Mouse (Mus musculus) left cerebral cortex, adult 2 months (tissue): ENCODE measurements around the gene Casp4. TPM values are rescaled to one million over a fixed set of nuclear protein-coding genes. Genes with fewer than 3 reads are reported as not detected.

Source experiments
- DNase-seq, 2 experiments: peaks; one replicate each; pipeline ENCODE4 v3.0.0; 2021 to 2022; ENCODE audit warnings: low spot score in 2 of 2, mixed read lengths in 1 of 2; ENCODE audit errors: extremely low spot score in 1 of 2
- H3K27ac ChIP-seq: fragments of 200-600 bp; 2 replicates; pipeline ENCODE4 v1.8.1; 2022
- H3K4me3 ChIP-seq: fragments of 200-600 bp; 2 replicates; pipeline ENCODE4 v1.8.1; 2022
- CTCF ChIP-seq: fragments of 200-600 bp; IDR thresholded peaks from 2 replicates; pipeline ENCODE4 v1.8.1; 2022; ENCODE audit warnings: antibody characterized with exemption, mild to moderate bottlenecking, moderate library complexity
- intact Hi-C: fragments of 180-260 bp; cut with DNase I; formaldehyde crosslinking; loops from one replicate; pipeline ENCODE4 v1.15.1; 2025
- total RNA-seq, 2 experiments: library from RNA; stranded (reverse); gene quantifications; 2 replicates each; pipeline ENCODE4 v1.2.3; 2021

Gene Casp4
- total RNA-seq, 2 experiments from 2014 or later, result 1.2 TPM; not detected in 1

DNA sequence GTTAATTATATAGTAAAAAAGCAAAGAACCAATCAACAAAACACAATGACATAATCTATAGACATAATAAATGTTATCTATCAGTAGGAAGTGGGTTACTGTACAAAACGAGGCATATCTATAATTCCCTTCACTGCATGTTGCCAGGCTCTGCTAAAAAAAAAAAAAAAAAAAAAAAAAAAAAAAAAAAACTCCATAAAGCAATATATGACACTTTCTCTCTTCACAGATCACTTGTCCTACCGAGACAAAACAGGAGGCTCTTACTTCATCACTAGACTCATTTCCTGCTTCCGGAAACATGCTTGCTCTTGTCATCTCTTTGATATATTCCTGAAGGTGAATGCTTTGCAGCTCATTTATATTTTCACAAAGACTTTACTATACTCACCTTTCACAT is 19.6 kb downstream of the Casp4 start:
- intact Hi-C loops, result no loop called here
- H3K4me3 ChIP-seq, result no peak overlapping the region
- no peak for DNase-seq
- no peak overlapping the region for H3K27ac ChIP-seq
- TF ChIP-seq CTCF, result no peak

DNA sequence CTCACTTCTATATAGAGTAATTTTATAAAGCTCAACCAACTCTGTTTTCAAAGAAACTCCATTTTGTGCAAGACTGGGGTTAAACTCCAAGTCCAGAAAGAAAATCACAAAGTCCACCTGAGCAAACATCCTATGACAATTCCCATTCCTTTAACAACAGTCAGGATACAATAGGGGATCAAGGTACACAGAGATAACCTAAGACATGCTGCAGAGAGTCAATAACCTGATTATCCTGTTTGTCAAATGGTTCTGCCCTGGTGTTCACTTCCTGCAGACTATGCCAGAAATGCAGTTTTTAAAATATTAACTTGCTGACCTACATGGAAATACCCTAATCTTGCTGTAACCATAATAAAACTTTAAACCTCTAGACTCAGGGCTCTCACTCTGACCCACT is 23.8 kb downstream of the Casp4 start:
- no peak for TF ChIP-seq CTCF
- intact Hi-C loops, result no loop called here
- no peak overlapping the region for H3K27ac ChIP-seq
- DNase-seq, result no peak
- no peak overlapping the region for H3K4me3 ChIP-seq

DNA sequence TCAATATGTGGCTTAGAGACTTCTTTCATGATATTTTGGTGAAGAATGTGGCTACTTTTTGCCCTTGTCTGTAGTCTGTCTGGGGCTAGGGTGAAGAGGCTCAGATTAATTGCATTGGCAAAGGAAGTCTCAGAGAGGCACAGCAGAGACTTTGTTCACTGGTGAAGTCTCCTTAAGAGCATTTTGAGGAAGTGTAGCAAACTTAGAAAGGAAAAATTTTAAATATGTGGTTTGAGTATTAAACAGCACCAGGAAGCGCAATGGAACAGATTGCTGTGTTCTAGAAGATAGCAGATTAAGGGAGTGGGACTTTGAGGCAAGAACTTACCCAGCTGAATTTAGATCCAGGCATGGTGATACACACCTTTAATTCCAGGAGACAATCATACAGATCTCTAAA is 24.8 kb downstream of the Casp4 start:
- TF ChIP-seq CTCF, result no peak
- intact Hi-C loops, result no loop called here
- no peak for DNase-seq

DNA sequence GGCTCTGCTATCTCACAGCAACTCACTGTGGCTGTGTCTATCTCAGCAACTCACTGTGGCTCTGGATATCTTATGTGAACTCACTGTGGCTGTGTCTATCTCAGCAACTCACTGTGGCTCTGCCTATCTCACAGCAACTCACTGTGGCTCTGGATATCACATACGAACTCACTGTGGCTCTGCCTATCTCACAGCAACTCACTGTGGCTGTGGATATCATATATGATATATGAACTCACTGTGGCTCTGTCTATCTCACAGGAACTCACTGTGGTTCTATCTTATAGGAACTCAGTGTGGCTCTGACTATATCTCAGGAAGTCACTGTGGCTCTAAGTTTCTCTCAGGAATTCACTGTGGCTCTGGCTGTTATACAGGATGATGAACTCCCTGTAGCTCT is 34.5 kb downstream of the Casp4 start:
- intact Hi-C loops, result no loop called here
- Histone ChIP-seq H3K4me3 (no peak overlapping the region), H3K27ac (no peak overlapping the region)
- no peak for TF ChIP-seq CTCF
- no peak for DNase-seq

More for the DNA sequence above, 24.8 kb downstream of the Casp4 start:
- no peak overlapping the region for H3K4me3 ChIP-seq
- H3K27ac ChIP-seq, result no peak overlapping the region

DNA sequence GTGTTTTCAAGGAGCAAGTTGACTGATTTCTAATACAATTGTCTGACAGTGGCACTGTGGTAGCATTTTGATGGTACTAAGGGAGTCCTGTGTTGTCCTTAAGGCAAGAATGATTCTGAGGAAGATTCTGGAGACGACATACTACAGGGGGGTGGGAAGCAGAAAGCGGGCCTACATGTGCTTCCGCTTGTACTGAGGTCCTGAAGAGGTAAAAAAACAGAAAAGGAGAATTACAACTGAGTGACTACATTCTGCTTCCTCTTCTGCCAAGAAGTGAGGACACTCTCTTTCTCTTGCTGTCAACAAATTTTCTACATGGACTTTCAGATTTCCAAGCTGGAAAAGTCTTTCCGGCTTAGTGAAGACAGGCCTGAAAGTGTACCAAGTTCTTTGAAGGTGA is 35.5 kb downstream of the Casp4 start:
- intact Hi-C loops, result no loop called here
- no peak overlapping the region for H3K4me3 ChIP-seq
- no peak for TF ChIP-seq CTCF
- H3K27ac ChIP-seq, result no peak overlapping the region
- DNase-seq, result no peak

DNA sequence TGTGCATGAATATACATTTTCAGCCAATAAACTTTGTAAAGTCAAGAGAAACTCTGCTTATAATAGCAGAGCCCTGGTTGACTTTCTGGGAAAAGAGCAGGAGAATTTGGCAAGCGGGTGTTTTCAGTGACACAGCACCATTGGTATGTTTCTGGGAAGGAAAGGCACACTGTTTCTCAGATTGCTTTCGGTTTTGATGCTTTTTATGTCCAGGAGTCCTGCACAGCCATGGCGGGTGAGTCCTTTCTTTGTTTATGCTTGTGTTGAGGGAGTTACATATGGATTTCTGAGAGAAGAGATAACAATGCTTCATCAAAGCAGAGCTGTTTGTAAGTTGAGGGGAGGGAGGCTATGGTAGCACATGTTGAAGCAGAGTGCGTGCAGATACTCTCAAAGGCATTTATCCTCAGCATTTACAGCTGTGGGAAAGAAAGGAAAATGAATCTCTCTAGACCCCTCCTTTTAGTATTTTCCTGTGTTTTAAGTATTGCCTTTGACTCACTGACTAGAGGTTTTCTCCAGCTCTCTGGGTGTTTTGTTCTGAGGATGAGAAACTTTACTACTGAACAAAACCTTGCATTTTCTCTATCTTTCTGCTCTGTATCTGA is 36.8 kb downstream of the Casp4 start, which contains the start of gene Casp12:
Gene Casp12, plus strand, starts transcription at position 140 of the 608 bp plus-strand sequence.
- Histone ChIP-seq H3K27ac (no peak within 1 kb of the TSS), H3K4me3 (peak within 1 kb of the TSS; percentile 14; the same call in 1 of the 2 replicates)
- intact Hi-C loops, result no loop called here
- DNase-seq, result no peak
- no peak for TF ChIP-seq CTCF

DNA sequence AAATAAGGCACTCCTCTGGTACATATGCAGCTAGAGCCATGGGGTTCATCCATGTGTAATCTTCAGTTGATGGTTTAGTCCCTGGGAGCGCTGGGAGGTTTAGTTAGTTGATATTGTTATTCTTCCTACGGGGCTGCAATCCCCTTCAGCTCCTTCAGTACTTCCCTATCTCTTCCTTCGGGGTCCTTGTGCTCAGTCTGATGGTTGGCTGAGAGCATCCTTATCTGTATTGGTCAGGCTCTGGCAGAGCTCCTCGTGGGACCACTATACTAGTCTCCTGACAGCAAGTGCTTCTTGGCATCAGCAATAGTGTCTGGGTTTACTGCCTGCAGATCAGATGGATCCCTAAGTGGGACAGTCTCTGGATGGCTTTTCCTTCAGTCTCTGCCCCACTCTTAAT is 38.8 kb downstream of the Casp4 start:
- no peak for TF ChIP-seq CTCF
- intact Hi-C loops, result no loop called here
- Histone ChIP-seq H3K27ac (no peak overlapping the region), H3K4me3 (no peak overlapping the region)
- no peak for DNase-seq

DNA sequence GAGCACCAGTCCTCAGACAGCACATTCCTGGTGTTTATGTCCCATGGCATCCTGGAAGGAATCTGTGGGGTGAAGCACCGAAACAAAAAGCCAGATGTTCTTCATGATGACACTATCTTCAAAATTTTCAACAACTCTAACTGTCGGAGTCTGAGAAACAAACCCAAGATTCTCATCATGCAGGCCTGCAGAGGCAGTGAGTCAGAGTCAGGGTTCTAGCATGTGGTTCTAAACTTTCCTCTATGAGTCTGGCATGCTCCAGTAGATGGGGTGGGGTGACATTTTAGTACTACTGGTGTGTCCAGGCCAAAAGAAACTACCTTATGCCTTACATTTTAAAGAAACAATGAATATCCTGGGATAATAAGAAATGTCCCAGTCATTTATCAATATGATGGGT is 45.0 kb downstream of the Casp4 start:
- H3K4me3 ChIP-seq, result no peak overlapping the region
- no peak for DNase-seq
- TF ChIP-seq CTCF, result no peak
- intact Hi-C loops, result no loop called here
- no peak overlapping the region for H3K27ac ChIP-seq

DNA sequence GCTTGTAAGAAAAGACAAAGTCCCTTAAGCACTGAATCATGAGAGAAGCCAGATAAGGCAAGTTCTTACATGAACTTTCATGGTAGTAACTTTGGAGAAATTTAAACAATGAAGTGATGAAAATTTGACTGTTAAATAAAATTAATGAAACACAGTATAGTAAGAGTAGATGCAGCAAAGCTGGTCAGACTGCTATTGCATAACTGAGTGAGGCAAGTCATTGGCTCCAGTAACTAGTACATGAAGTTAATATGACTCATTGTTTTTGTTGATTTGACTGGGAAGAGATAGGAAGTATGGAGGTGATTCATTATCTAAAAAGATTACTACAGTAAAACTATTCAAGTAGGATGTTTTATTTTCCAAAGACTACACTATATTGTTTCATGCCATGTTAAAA is 48.2 kb downstream of the Casp4 start:
- intact Hi-C loops, result no loop called here
- no peak overlapping the region for H3K4me3 ChIP-seq
- no peak for TF ChIP-seq CTCF
- H3K27ac ChIP-seq, result no peak overlapping the region
- no peak for DNase-seq

Other genes with a start within 250 kb of the Casp4 start
- 1 to 10 TPM in 1 of 2 experiments, under 1 TPM in 1; 0.84 to 1.7 TPM for gene Casp1, start 10.3 kb upstream of the Casp4 start, total RNA-seq
- gene Casp12, start 36.6 kb downstream of the Casp4 start, total RNA-seq, result 1 to 10 TPM in 1 of 2 experiments, under 1 TPM in 1; 0.77 to 1.8 TPM